Mouse (Mus musculus): ENCODE measurements around the gene Fam89a. TPM values are rescaled to one million over a fixed set of nuclear protein-coding genes. Genes with fewer than 3 reads are reported as not detected.

Fam89a gene
- polyA plus RNA-seq (2012; rRNA removed) (2.0 and 2.2 TPM in 2 replicates), polyA plus RNA-seq (2014; fragmentation: Nextera tagmentation; extraction: Ambion mirVana) (2.5 and 2.7 TPM in 2 replicates)

DNA sequence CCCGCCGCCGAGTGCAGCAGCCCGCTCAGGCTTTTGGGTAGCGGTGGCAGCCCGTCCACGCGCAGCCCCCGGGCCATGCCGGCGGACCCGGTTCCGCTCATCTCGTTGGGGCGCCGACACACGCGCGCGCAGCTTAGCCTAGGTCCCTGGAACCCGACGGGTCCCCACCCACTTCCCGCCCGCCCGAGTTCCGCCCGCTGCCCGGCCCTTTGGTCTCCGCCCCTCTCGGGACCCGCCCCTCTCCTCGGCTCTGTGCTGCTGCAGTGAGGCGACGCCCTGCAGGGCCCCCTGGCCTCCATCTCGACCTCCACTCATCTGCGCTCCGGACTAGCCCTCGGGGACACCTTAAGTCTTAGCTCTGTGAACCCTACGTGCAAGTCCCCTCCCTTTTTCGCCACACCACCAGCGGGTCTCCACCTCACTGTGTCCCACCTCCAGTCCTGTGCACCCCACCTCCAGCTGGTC is at the start of gene Fam89a:
TSS of gene Fam89a (minus strand) at position 124 of the 465 bp plus-strand sequence.
- under 1% methylated on average over 41 of the region's 41 CpGs for WGBS (ENCODE audit: insufficient replicate concordance)

DNA sequence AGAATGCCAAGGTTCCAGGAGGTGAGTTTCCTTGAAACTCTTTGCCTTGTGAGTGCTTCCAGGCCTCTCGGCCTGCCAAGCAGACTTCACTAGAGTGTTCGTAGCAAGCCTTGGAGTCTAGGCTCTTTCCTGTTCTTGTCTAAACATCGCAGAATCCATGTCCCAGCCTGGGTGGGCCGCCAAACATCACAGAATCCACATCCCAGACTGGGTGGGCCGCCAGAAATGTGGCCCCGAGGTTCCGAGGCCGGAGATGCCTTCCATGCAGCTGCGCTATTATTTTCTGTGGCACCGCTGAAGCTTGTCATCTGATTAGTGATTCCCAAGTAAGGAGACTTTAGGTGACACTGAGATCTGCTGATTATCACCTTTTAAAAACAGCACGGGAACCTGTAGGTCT is 48.9 kb upstream of the Fam89a start:
- no peaks in the 10 kb centered on the region for H3K4me1 ChIP-seq (replicated peaks; ENCODE audit: control insufficient read depth in 2 of 2, insufficient read depth in 2 of 2, low read length in 1 of 2)
- DNase-seq (ENCODE audit: low read depth in 3 of 3, low spot score in 3 of 3) (no peak), ATAC-seq (ENCODE audit: insufficient read depth) (no peak)
- H3K27me3 ChIP-seq (ENCODE audit: control insufficient read depth, insufficient read depth, low read length): peaks cover 13% of the 10 kb centered on the region
- no peak for TF ChIP-seq EP300 (IDR thresholded peaks at IDR 0.05; ENCODE audit: low read depth)
- TF ChIP-seq CTCF (IDR thresholded peaks at IDR 0.05; ENCODE audit: low read depth): no peak
- no peaks in the 10 kb centered on the region for H3K9me3 ChIP-seq (ENCODE audit: control insufficient read depth, low read length)
- H3K9ac ChIP-seq (replicated peaks): no peak overlapping the region
- 33% methylated on average over 11 of the region's 11 CpGs for WGBS (ENCODE audit: insufficient replicate concordance)
- H3K27ac ChIP-seq: no peak overlapping the region
- no peak overlapping the region for H3K4me3 ChIP-seq (ENCODE audit: insufficient read depth in 1 of 2, low read depth in 2 of 2, low read length in 2 of 2)
- H3K4me2 ChIP-seq (ENCODE audit: low read depth): no peak overlapping the region
- no peaks in the 10 kb centered on the region for H3K36me3 ChIP-seq (replicated peaks; ENCODE audit: control insufficient read depth, insufficient read depth, low read depth)

More for the DNA sequence above, at the start of gene Fam89a:
- no peak within 1 kb of the TSS for H3K9ac ChIP-seq (replicated peaks)
- peak within 1 kb of the TSS; percentile 48 to 57 for H3K4me3 ChIP-seq (ENCODE audit: insufficient read depth in 1 of 2, low read depth in 2 of 2, low read length in 2 of 2)
- no peak within 1 kb of the TSS for H3K27ac ChIP-seq
- no peak for TF ChIP-seq CTCF (IDR thresholded peaks at IDR 0.05; ENCODE audit: low read depth)
- no peak for TF ChIP-seq EP300 (IDR thresholded peaks at IDR 0.05; ENCODE audit: low read depth)
- peak; percentile 61; the same call in 1 of the 2 replicates for ATAC-seq (ENCODE audit: insufficient read depth)
- no peaks in the 10 kb centered on the region for H3K9me3 ChIP-seq (ENCODE audit: control insufficient read depth, low read length)
- peak in 2 of 3 experiments; percentile 26 to 35 for DNase-seq (ENCODE audit: low read depth in 3 of 3, low spot score in 3 of 3)
- no peaks in the 10 kb centered on the region for H3K36me3 ChIP-seq (replicated peaks; ENCODE audit: control insufficient read depth, insufficient read depth, low read depth)
- peak within 1 kb of the TSS; percentile 63 for H3K4me2 ChIP-seq (ENCODE audit: low read depth)
- peaks cover 0 to 11% of the 10 kb centered on the region in 2 experiments; a peak in 2 of 4 replicates for H3K4me1 ChIP-seq (replicated peaks; ENCODE audit: control insufficient read depth in 2 of 2, insufficient read depth in 2 of 2, low read length in 1 of 2)
- peaks cover 40% of the 10 kb centered on the region for H3K27me3 ChIP-seq (ENCODE audit: control insufficient read depth, insufficient read depth, low read length)

DNA sequence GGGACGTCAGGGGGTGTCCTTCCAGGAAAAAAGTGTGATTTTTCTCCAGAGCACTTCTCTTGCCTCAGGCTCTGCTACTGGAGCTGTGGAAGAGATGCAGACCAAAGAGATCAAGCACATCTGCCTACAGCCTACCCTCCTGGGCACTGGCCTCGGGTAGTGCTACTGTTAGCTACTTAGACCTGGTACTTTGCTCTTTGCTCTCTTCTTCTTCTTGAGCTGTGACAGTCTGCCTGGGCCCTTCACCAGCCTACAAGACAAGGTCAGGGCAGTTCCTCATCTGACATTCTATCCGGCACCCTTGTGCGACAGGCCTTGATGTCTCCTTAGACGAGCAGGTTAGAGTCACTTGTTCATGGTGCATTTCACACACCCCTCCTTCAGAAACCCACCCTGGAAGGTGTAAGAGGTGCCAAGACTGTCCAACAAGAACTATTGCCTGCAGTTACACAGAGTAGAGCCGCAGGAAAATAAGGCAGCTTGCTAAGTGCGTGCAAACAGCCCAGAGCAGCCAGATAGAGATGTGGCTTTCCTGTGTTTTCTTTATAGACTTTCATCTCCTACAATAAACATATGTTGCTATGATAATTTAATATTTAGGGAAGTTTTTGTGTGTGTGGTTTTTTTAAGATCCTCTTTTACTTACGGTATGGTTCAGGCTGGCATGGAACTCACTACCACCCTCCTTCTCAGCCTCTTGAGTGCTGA is 44.3 kb upstream of the Fam89a start:
- ATAC-seq (ENCODE audit: insufficient read depth) (no peak), DNase-seq (ENCODE audit: low read depth in 3 of 3, low spot score in 3 of 3) (no peak)
- WGBS (ENCODE audit: insufficient replicate concordance): 51% methylated on average over 8 of the region's 8 CpGs
- no peaks in the 10 kb centered on the region for H3K9me3 ChIP-seq (ENCODE audit: control insufficient read depth, low read length)
- no peak overlapping the region for H3K27ac ChIP-seq
- no peak overlapping the region for H3K4me3 ChIP-seq (ENCODE audit: insufficient read depth in 1 of 2, low read depth in 2 of 2, low read length in 2 of 2)
- no peak overlapping the region for H3K4me2 ChIP-seq (ENCODE audit: low read depth)
- 0 out of 4 replicates have a peak, but pooled peaks cover 0 to 3% of the 10 kb centered on the region in 2 experiments for H3K4me1 ChIP-seq (replicated peaks; ENCODE audit: control insufficient read depth in 2 of 2, insufficient read depth in 2 of 2, low read length in 1 of 2)
- H3K27me3 ChIP-seq (ENCODE audit: control insufficient read depth, insufficient read depth, low read length): peaks cover 56% of the 10 kb centered on the region
- TF ChIP-seq EP300 (IDR thresholded peaks at IDR 0.05; ENCODE audit: low read depth): no peak
- no peak for TF ChIP-seq CTCF (IDR thresholded peaks at IDR 0.05; ENCODE audit: low read depth)
- no peaks in the 10 kb centered on the region for H3K36me3 ChIP-seq (replicated peaks; ENCODE audit: control insufficient read depth, insufficient read depth, low read depth)
- no peak overlapping the region for H3K9ac ChIP-seq (replicated peaks)

GRCm38 (mm10) chr8:124794486-124794780 is 42.8 kb upstream of the Fam89a start:
- ATAC-seq (ENCODE audit: insufficient read depth) (no peak), DNase-seq (ENCODE audit: low read depth in 3 of 3, low spot score in 3 of 3) (no peak)
- Histone ChIP-seq H3K36me3 (replicated peaks; ENCODE audit: control insufficient read depth, insufficient read depth, low read depth) (no peaks in the 10 kb centered on the region), H3K9me3 (ENCODE audit: control insufficient read depth, low read length) (no peaks in the 10 kb centered on the region), H3K9ac (replicated peaks) (no peak overlapping the region), H3K27me3 (ENCODE audit: control insufficient read depth, insufficient read depth, low read length) (peaks cover 56% of the 10 kb centered on the region), H3K4me3 (ENCODE audit: insufficient read depth in 1 of 2, low read depth in 2 of 2, low read length in 2 of 2) (no peak overlapping the region), H3K27ac (no peak overlapping the region), H3K4me2 (ENCODE audit: low read depth) (no peak overlapping the region; the same call in 1 of the 2 replicates), H3K4me1 (replicated peaks; ENCODE audit: control insufficient read depth in 2 of 2, insufficient read depth in 2 of 2, low read length in 1 of 2) (0 out of 4 replicates have a peak, but pooled peaks cover 0 to 3% of the 10 kb centered on the region in 2 experiments)
- TF ChIP-seq EP300 (IDR thresholded peaks at IDR 0.05; ENCODE audit: low read depth): no peak
- peak; percentile 39 for TF ChIP-seq CTCF (IDR thresholded peaks at IDR 0.05; ENCODE audit: low read depth)
- WGBS (ENCODE audit: insufficient replicate concordance): under 1% methylated on average over 19 of the region's 25 CpGs
